Mouse (Mus musculus) C3H10T1/2 (cell line): ENCODE results near the gene Gm8300. TPM values are rescaled to one million over a fixed set of nuclear protein-coding genes. Genes with fewer than 3 reads are reported as not detected.

Experiments used
- polyA plus RNA-seq, 2 experiments: library from polyadenylated mRNA; unstranded; fragments of >200 nt; fragmentation: generic; extraction: Trizol; gene quantifications; one replicate each; pipeline ENCODE4 v1.2.1; 2012; ENCODE audit warnings: missing spikeins in 2 of 2

The Gm8300 gene
- under 1 TPM in 1 of 2 experiments, not detected in 1; 0.01 TPM for polyA plus RNA-seq

GRCm38 (mm10) chr12:87514016-87514415 is at the start of gene Gm8300:
TSS of gene Gm8300 (plus strand) at chr12:87514316.

GRCm38 (mm10) chr12:87471964-87472786 is 41.9 kb upstream of the Gm8300 start, which contains the start of gene Snw1:
TSS of gene Snw1 (minus strand) at chr12:87472274.

GRCm38 (mm10) chr12:87494421-87494820 is 19.7 kb upstream of the Gm8300 start, which contains the start of gene Gm5788:
TSS of gene Gm5788 (plus strand) at chr12:87494721.

Other genes with a start within 250 kb of the Gm8300 start
- gene Vipas39, start 248.1 kb upstream of the Gm8300 start, polyA plus RNA-seq, result 10 to 100 TPM in 1 of 2 experiments, 1 to 10 TPM in 1; 7.7 to 31.7 TPM
- 100 to 1,000 TPM in 1 of 2 experiments, 10 to 100 TPM in 1; 63.0 to 114 TPM for gene Ahsa1, start 247.8 kb upstream of the Gm8300 start, polyA plus RNA-seq
- under 1 TPM; 0.29 to 0.93 TPM for gene Ism2, start 214.6 kb upstream of the Gm8300 start, polyA plus RNA-seq
- 10 to 100 TPM; 10.8 to 38.9 TPM for gene Sptlc2, start 126.0 kb upstream of the Gm8300 start, polyA plus RNA-seq
- gene Slirp, start 70.4 kb upstream of the Gm8300 start, polyA plus RNA-seq, result 10 to 100 TPM; 20.7 to 75.6 TPM
- 10 to 100 TPM in 1 of 2 experiments, 1 to 10 TPM in 1; 5.7 to 11.3 TPM for gene Alkbh1, start 70.3 kb upstream of the Gm8300 start, polyA plus RNA-seq
- gene Snw1, start 42.0 kb upstream of the Gm8300 start, polyA plus RNA-seq, result 10 to 100 TPM; 15.7 to 55.0 TPM
- gene Gm5788, start 19.6 kb upstream of the Gm8300 start, polyA plus RNA-seq, result not detected
- under 1 TPM in 1 of 2 experiments, not detected in 1; 0.02 TPM for gene Oog1, start 88.4 kb downstream of the Gm8300 start, polyA plus RNA-seq
- gene Gm4027, start 104.6 kb downstream of the Gm8300 start, polyA plus RNA-seq, result not detected
- gene Gm16381, start 130.3 kb downstream of the Gm8300 start, polyA plus RNA-seq, result not detected